Mouse (Mus musculus) G1E (cell line): ENCODE results near the gene Yipf4.

ENCODE experiments used
- CTCF ChIP-seq: IDR thresholded peaks from 2 replicates; pipeline ENCODE4 v1.5.1; 2012; ENCODE audit warnings: low read depth, low read length, inconsistent platforms, mixed read lengths
- TAL1 ChIP-seq: conservative IDR thresholded peaks from 2 replicates; pipeline ENCODE4 v1.6.1; 2012; ENCODE audit warnings: low read depth, low read length, inconsistent platforms, mixed read lengths

DNA sequence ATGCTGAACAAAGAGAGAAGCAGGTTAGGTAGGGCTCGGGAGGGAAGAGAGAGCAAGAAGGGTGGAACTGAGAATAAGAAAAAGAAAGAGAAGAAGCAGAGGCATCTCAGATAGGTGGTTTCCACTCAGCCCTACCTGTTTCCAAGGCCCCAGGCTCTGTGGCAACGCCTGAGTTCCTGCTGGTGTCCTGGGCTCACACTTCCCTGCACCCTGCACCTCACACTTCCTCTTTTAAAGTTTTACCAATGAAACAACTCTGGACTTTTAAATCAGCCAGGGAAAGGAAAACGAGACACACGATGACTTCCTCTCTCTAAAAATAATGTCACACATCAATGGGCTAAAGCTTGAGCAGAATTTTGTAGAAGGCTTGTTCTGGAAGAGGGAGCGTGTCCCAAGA, 48.8 kb upstream of the Yipf4 start:
- TF ChIP-seq CTCF, result no peak
- TF ChIP-seq TAL1, result no peak
